8 mouse cellular contexts compared by ENCODE assay signal in the genomic region with DNA sequence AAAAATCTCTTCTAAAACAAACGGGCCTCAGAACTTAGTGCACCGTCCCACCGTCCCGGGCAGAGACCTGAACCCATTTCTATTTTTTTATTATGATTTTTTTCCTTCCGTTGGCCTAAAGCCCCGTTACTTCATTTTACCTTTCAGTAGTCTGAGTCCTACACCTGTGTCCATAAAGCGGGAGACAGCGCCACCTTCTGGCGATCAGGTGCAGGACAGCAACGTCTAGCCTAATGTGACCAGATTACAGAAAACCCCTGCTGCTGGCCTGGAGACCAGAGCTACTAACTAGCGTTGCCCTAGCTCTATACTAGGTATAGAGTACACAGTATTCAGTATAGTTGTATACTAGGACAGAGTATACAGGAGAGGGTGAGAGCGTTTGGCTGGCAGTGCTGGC. TPM values are rescaled to one million over a fixed set of nuclear protein-coding genes. Genes with fewer than 3 reads are reported as not detected.
DNase-seq lines count a peak whose midpoint lies in the region; ATAC-seq lines count a peak whose summit lies in the region.

No protein-coding gene starts in this region.

- DNase-seq in adrenal gland, adult (ENCODE audit: inconsistent age in 2 of 2, low spot score in 1 of 2), result peak; percentile 73 to 93
- DNase-seq in gastrocnemius, adult 8-10 months (ENCODE audit: low spot score in 2 of 2), result peak; percentile 21 to 40
- DNase-seq in hindlimb bud, embryonic 11.5 days (ENCODE audit: extremely low spot score, low read depth, low spot score), result peak; percentile 72
- DNase-seq in left cerebral cortex, adult 11 months (ENCODE audit: low spot score), result peak; percentile 29
- peak; percentile 87 for DNase-seq in mesoderm, embryonic 11.5 days (ENCODE audit: low read depth, low spot score)
- peak; percentile 57 for DNase-seq in right cerebral cortex, postnatal 25 days
- DNase-seq in urinary bladder, postnatal 36 days (ENCODE audit: low spot score in 2 of 2), result peak; percentile 73 to 81

- ATAC-seq in common myeloid progenitor, adult 5-6 weeks (replicated peaks; ENCODE audit: low read depth, poor library complexity, severe bottlenecking), result peak; percentile 72; the same call in 1 of the 2 replicates

RNA-seq across cellular contexts. Expression of gene 1700018B08Rik, which starts 30.7 kb away (rescaled TPM):
- not detected in 2 replicates for total RNA-seq in common myeloid progenitor, adult 5-6 weeks (2017)
- not detected for total RNA-seq in gastrocnemius, adult 8-10 months (2022)

Comparison
In these comparisons a context has a peak if more than half of its experiments do, and no peak if none do; other contexts are left out.
1. Peak in every context shown above with its lines: DNase-seq and ATAC-seq.
2. DNase-seq: peak in every context shown above with its lines; median percentile 87 in mesoderm, embryonic 11.5 days; 83 in adrenal gland, adult; 77 in urinary bladder, postnatal 36 days; 72 in hindlimb bud, embryonic 11.5 days; 57 in right cerebral cortex, postnatal 25 days; 30 in gastrocnemius, adult 8-10 months; 29 in left cerebral cortex, adult 11 months.